Mouse (Mus musculus): ENCODE results near the gene Trappc2l.

- TF ChIP-seq USF1 (IDR thresholded peaks at IDR 0.05; ENCODE audit: low read depth) = no peak
- TF ChIP-seq CTCF (IDR thresholded peaks at IDR 0.05; ENCODE audit: control insufficient read depth, insufficient read depth, insufficient read length) = no peak
- no peak for TF ChIP-seq MYOG (IDR thresholded peaks at IDR 0.05; ENCODE audit: control insufficient read depth, extremely low read depth, insufficient read length)
Measured at GRCm38 (mm10) chr8:122652643-122653042, 41.2 kb downstream of the Trappc2l start.

All from C2C12 (cell line).